Mouse (Mus musculus) forebrain, embryonic 12.5 days (tissue): ENCODE data around the gene Nyx. TPM values are rescaled to one million over a fixed set of nuclear protein-coding genes. Genes with fewer than 3 reads are reported as not detected.

ENCODE experiments used
- ATAC-seq: fragments of 200-750 bp; cut with Nextera tagmentation; 2 replicates; pipeline ENCODE4 v1.8.0; 2017; ENCODE audit warnings: moderate TSS enrichment; ENCODE audit not compliant: low FRiP score
- H3K27ac ChIP-seq: fragments of 300-500 bp; sonication (generic); 2 replicates; pipeline ENCODE4 v1.5.1; 2016; ENCODE audit warnings: mild to moderate bottlenecking
- H3K27me3 ChIP-seq: fragments of 300-500 bp; sonication (generic); 2 replicates; pipeline ENCODE4 v1.6.1; 2016; ENCODE audit warnings: mild to moderate bottlenecking
- H3K36me3 ChIP-seq: fragments of 300-500 bp; sonication (generic); replicated peaks from 2 replicates; pipeline ENCODE4 v1.6.1; 2016; ENCODE audit warnings: mild to moderate bottlenecking
- H3K4me1 ChIP-seq: fragments of 300-500 bp; sonication (generic); 2 replicates; pipeline ENCODE4 v1.6.1; 2016
- H3K4me2 ChIP-seq: fragments of 300-500 bp; sonication (generic); 2 replicates; pipeline ENCODE4 v1.6.1; 2016; ENCODE audit warnings: mild to moderate bottlenecking, moderate library complexity
- H3K4me3 ChIP-seq: fragments of 300-500 bp; sonication (generic); replicated peaks from 2 replicates; pipeline ENCODE4 v1.5.1; 2016; ENCODE audit warnings: mild to moderate bottlenecking
- H3K9ac ChIP-seq: fragments of 300-500 bp; sonication (generic); 2 replicates; pipeline ENCODE4 v1.6.1; 2016; ENCODE audit warnings: mild to moderate bottlenecking
- H3K9me3 ChIP-seq: fragments of 300-500 bp; sonication (generic); 2 replicates; pipeline ENCODE4 v1.6.1; 2016
- WGBS: fragments of 180-500 bp; shearing (Covaris S2); methylation state at CpG from one replicate; pipeline ENCODE4 v1.1.7; 2016; 5-methylcytosine and 5-hydroxymethylcytosine counted together
- polyA plus RNA-seq: library from polyadenylated mRNA; unstranded; fragments of >200 nt; fragmentation: Nextera tagmentation; extraction: Ambion mirVana; gene quantifications from 2 replicates; pipeline ENCODE4 v1.2.1, GENCODE M21; 2016

Gene Nyx
- polyA plus RNA-seq, 1 experiment from 2014 or later: 0.06 TPM

GRCm38 (mm10) chrX:13472751-13473225 is 6.9 kb downstream of the Nyx start:
- Histone ChIP-seq H3K9me3 (no peaks in the 10 kb centered on the region), H3K36me3 (no peaks in the 10 kb centered on the region), H3K27ac (no peak overlapping the region), H3K4me2 (no peak overlapping the region), H3K9ac (no peak overlapping the region), H3K4me3 (no peak overlapping the region), H3K4me1 (no peaks in the 10 kb centered on the region), H3K27me3 (peaks cover 10% of the 10 kb centered on the region; the same call in 1 of the 2 replicates)
- ATAC-seq: no peak
- WGBS: 83% methylated on average over 4 of the region's 4 CpGs

DNA sequence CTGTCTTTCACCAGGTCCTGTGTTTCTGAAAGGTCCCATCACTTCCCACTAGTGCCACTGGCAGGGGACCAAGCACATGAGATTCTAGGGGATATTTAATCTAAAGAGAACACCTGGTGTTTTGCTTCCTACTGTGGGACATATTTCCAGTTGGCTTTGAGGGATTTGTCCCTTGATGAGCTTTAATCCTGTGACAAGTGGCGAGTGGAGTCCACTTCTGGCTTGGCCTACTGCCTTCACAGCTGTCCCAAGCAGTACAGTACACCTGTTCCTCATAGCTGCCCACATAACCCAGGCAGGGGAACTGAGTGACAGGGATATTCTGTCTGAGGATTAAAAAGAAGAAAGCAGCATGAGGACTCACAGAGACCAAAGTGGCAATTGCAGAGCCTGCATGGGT is 9.5 kb downstream of the Nyx start:
- H3K4me1 ChIP-seq: no peaks in the 10 kb centered on the region
- no peak overlapping the region for H3K4me2 ChIP-seq
- no peak overlapping the region for H3K27ac ChIP-seq
- H3K27me3 ChIP-seq: peaks cover 4% of the 10 kb centered on the region; the same call in 1 of the 2 replicates
- no peaks in the 10 kb centered on the region for H3K36me3 ChIP-seq
- 78% methylated on average over 1 of the region's 1 CpGs for WGBS
- no peaks in the 10 kb centered on the region for H3K9me3 ChIP-seq
- H3K4me3 ChIP-seq: no peak overlapping the region
- H3K9ac ChIP-seq: no peak overlapping the region
- no peak for ATAC-seq

GRCm38 (mm10) chrX:13477596-13477995 is 11.7 kb downstream of the Nyx start:
- Histone ChIP-seq H3K4me3 (no peak overlapping the region), H3K9ac (no peak overlapping the region), H3K9me3 (no peaks in the 10 kb centered on the region), H3K27ac (no peak overlapping the region), H3K36me3 (no peaks in the 10 kb centered on the region), H3K27me3 (peaks cover 4% of the 10 kb centered on the region; the same call in 1 of the 2 replicates), H3K4me2 (no peak overlapping the region), H3K4me1 (no peaks in the 10 kb centered on the region)
- no peak for ATAC-seq
- WGBS: 52% methylated on average over 2 of the region's 2 CpGs

GRCm38 (mm10) chrX:13478298-13478697 is 12.4 kb downstream of the Nyx start:
- H3K4me3 ChIP-seq: no peak overlapping the region
- no peak overlapping the region for H3K9ac ChIP-seq
- no peak overlapping the region for H3K27ac ChIP-seq
- ATAC-seq: no peak
- H3K36me3 ChIP-seq: no peaks in the 10 kb centered on the region
- no peaks in the 10 kb centered on the region for H3K4me1 ChIP-seq
- 79% methylated on average over 5 of the region's 5 CpGs for WGBS
- no peak overlapping the region for H3K4me2 ChIP-seq
- H3K9me3 ChIP-seq: no peaks in the 10 kb centered on the region
- H3K27me3 ChIP-seq: peaks cover 4% of the 10 kb centered on the region; the same call in 1 of the 2 replicates

DNA sequence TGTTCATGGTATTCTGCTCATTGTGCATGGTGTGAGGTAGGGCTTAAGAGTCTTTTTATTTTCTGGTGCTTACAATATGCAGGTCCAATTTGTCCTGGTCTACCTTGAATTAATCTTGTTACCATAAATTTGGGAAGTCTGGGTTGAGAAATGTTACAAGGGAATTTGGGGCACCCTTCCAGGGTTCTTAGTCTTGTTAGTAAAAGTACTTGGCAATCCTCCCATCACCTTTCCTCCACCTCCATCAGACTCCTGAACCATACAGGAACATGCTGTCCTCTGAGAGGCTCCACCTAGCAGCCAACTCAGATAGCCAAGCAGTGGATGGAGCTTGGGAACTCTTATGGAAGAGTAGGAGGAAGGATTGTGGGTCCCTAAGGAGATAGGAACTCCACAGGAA is 13.7 kb downstream of the Nyx start:
- ATAC-seq: no peak
- H3K27me3 ChIP-seq: peaks cover 2% of the 10 kb centered on the region; the same call in 1 of the 2 replicates

GRCm38 (mm10) chrX:13482576-13482975 is 16.7 kb downstream of the Nyx start:
- Histone ChIP-seq H3K27ac (no peak overlapping the region), H3K4me2 (no peak overlapping the region), H3K36me3 (no peaks in the 10 kb centered on the region), H3K4me1 (no peaks in the 10 kb centered on the region), H3K4me3 (no peak overlapping the region), H3K9ac (no peak overlapping the region), H3K27me3 (peaks cover 10% of the 10 kb centered on the region; the same call in 1 of the 2 replicates), H3K9me3 (peaks cover 13% of the 10 kb centered on the region)
- no peak for ATAC-seq
- WGBS: 84% methylated on average over 1 of the region's 1 CpGs

More for the DNA sequence above, 13.7 kb downstream of the Nyx start:
- no peak overlapping the region for H3K4me3 ChIP-seq
- no peaks in the 10 kb centered on the region for H3K4me1 ChIP-seq
- H3K9ac ChIP-seq: no peak overlapping the region
- H3K4me2 ChIP-seq: no peak overlapping the region
- no peak overlapping the region for H3K27ac ChIP-seq
- no peaks in the 10 kb centered on the region for H3K9me3 ChIP-seq
- no peaks in the 10 kb centered on the region for H3K36me3 ChIP-seq

DNA sequence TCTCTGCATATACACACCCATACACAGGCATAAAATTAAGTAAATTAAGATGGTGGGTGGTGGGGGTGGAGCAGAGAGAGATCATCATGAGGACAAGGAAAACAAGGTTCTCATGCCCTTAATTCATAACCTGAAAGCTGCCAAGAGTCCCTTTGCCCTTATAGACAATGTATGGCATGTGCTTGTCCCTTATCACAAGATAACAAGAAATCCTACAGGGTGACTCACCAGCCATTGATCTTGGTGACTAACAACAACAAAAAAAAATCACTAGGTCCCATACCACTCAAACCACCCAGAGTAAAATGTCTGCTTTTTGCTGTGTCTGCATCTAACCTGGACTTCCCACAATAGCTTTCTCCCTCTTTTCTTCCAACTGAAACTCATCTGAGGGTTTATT is 18.5 kb downstream of the Nyx start:
- H3K27me3 ChIP-seq: peaks cover 10% of the 10 kb centered on the region; the same call in 1 of the 2 replicates
- no peak for ATAC-seq
- H3K4me3 ChIP-seq: no peak overlapping the region
- no peak overlapping the region for H3K4me2 ChIP-seq
- H3K9me3 ChIP-seq: peaks cover 13% of the 10 kb centered on the region
- H3K9ac ChIP-seq: no peak overlapping the region
- H3K27ac ChIP-seq: no peak overlapping the region
- no peaks in the 10 kb centered on the region for H3K36me3 ChIP-seq
- H3K4me1 ChIP-seq: no peaks in the 10 kb centered on the region

GRCm38 (mm10) chrX:13489001-13489400 is 23.1 kb downstream of the Nyx start:
- Histone ChIP-seq H3K4me2 (no peak overlapping the region), H3K36me3 (no peaks in the 10 kb centered on the region), H3K9me3 (peaks cover 13% of the 10 kb centered on the region), H3K27me3 (peaks cover 16% of the 10 kb centered on the region; the same call in 1 of the 2 replicates), H3K27ac (no peak overlapping the region), H3K4me3 (no peak overlapping the region), H3K4me1 (no peaks in the 10 kb centered on the region), H3K9ac (no peak overlapping the region)
- ATAC-seq: no peak
- 80% methylated on average over 3 of the region's 3 CpGs for whole genome bisulfite sequencing

DNA sequence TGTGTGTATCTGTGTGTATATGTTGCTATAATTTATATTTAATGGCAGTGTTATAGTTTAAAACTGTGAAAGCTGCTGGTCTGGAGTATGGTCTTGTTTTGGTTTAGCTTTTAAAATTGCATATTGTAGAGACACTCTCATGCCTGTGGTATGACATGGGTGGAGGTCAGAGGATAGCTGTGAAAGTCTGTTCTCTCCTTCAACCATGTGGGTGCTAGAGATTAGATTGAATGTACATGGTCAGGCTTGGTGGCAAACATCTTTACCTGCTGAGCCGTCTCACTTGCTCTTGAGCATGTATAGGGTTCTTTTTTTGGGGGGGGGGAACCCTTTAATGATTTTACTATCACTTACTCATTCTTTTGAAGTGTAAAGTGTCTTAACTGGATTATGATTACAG is 23.9 kb downstream of the Nyx start:
- 71% methylated on average over 1 of the region's 1 CpGs for WGBS

DNA sequence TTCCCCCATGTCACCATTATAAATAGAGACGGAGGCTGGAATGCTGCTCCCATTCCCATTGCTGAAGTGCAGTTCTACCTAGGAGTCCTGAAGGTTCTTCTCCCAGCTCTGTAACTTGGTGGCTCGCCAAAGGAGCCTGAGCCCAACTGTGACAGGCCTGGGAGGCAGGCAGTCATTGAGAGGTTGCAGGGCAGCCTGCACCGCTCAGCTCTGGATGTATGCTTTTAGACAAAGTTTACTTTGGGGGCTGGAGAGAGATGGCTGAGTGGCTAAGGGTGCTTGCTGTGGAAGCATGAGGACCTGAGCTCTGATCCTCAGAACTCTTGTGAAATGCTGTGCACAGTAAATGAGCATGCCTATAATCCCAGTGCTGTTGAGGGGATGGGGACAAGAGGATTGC is 25.0 kb downstream of the Nyx start:
- no peak overlapping the region for H3K4me2 ChIP-seq
- H3K9me3 ChIP-seq: peaks cover 11% of the 10 kb centered on the region
- H3K9ac ChIP-seq: no peak overlapping the region
- H3K27ac ChIP-seq: no peak overlapping the region
- no peak overlapping the region for H3K4me3 ChIP-seq
- H3K36me3 ChIP-seq: no peaks in the 10 kb centered on the region
- H3K4me1 ChIP-seq: no peaks in the 10 kb centered on the region
- 72% methylated on average over 3 of the region's 3 CpGs for WGBS
- H3K27me3 ChIP-seq: peaks cover 11% of the 10 kb centered on the region; the same call in 1 of the 2 replicates
- no peak for ATAC-seq

More for the DNA sequence above, 23.9 kb downstream of the Nyx start:
- Histone ChIP-seq H3K4me2 (no peak overlapping the region), H3K9me3 (peaks cover 13% of the 10 kb centered on the region), H3K9ac (no peak overlapping the region), H3K4me3 (no peak overlapping the region), H3K36me3 (no peaks in the 10 kb centered on the region), H3K27me3 (peaks cover 16% of the 10 kb centered on the region; the same call in 1 of the 2 replicates), H3K27ac (no peak overlapping the region), H3K4me1 (no peaks in the 10 kb centered on the region)
- no peak for ATAC-seq

DNA sequence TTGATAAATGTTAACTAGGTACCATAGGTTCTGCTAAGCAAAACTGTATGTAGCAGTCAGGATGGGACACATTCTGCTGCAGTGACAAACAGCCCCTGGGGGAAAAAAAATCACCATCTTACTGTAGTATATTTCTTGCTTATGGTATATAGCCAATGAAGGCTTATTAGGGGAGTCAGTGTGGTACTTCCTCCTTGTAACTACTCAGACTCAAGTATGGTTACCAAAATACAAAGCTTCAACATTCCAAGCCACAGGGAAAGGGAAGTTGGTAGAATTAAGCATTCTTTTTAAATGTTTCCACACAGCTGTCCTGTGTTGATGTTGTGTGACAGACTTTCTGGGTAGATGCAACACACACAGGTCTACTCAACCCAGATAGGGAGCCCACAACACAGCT is 27.0 kb downstream of the Nyx start:
- H3K9ac ChIP-seq: no peak overlapping the region
- ATAC-seq: no peak
- no peak overlapping the region for H3K4me2 ChIP-seq
- peaks cover 5% of the 10 kb centered on the region; the same call in 1 of the 2 replicates for H3K27me3 ChIP-seq
- H3K36me3 ChIP-seq: no peaks in the 10 kb centered on the region
- no peak overlapping the region for H3K27ac ChIP-seq
- H3K9me3 ChIP-seq: no peaks in the 10 kb centered on the region
- H3K4me3 ChIP-seq: no peak overlapping the region
- H3K4me1 ChIP-seq: no peaks in the 10 kb centered on the region

GRCm38 (mm10) chrX:13494892-13495703 is 29.2 kb downstream of the Nyx start:
- Histone ChIP-seq H3K27me3 (peaks cover 5% of the 10 kb centered on the region; the same call in 1 of the 2 replicates), H3K4me2 (no peak overlapping the region), H3K4me1 (no peaks in the 10 kb centered on the region), H3K9ac (no peak overlapping the region), H3K4me3 (no peak overlapping the region), H3K36me3 (no peaks in the 10 kb centered on the region), H3K9me3 (no peaks in the 10 kb centered on the region), H3K27ac (no peak overlapping the region)
- 87% methylated on average over 8 of the region's 8 CpGs for WGBS
- no peak for ATAC-seq

DNA sequence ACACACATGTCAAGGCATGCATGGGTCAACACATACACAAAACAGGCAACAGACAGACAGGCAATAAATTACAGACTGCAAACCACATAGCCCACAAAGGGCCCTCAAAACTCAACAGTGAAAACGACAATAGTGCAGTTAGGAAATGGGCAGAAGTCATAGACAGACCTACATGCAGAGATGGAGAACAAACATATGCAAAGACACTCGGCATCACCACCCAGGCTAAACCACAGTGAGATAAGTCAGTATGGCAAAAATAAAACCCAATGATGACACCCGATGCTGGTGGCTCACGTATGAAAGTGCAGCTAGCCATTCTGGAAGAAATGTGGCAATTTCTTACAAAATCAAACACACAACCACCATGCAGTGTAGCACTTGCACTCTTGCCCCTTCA is 34.4 kb downstream of the Nyx start:
- no peaks in the 10 kb centered on the region for H3K9me3 ChIP-seq
- H3K27ac ChIP-seq: no peak overlapping the region
- no peaks in the 10 kb centered on the region for H3K36me3 ChIP-seq
- no peaks in the 10 kb centered on the region for H3K27me3 ChIP-seq
- 90% methylated on average over 4 of the region's 4 CpGs for WGBS
- H3K4me3 ChIP-seq: no peak overlapping the region
- no peak overlapping the region for H3K4me2 ChIP-seq
- no peak for ATAC-seq
- H3K9ac ChIP-seq: no peak overlapping the region
- no peaks in the 10 kb centered on the region for H3K4me1 ChIP-seq
